Mouse (Mus musculus): ENCODE measurements around the gene Mindy4. TPM values are rescaled to one million over a fixed set of nuclear protein-coding genes. Genes with fewer than 3 reads are reported as not detected.

Gene Mindy4
- polyA plus RNA-seq, 1 experiment from 2014 or later: 14.4 TPM

GRCm38 (mm10) chr6:55278520-55278919 is 75.3 kb downstream of the Mindy4 start:
- 92% methylated on average over 4 of the region's 4 CpGs for WGBS
- no peak overlapping the region for H3K4me3 ChIP-seq (replicated peaks; ENCODE audit: low read length)
- H3K4me2 ChIP-seq (ENCODE audit: low read length): no peak overlapping the region
- H3K36me3 ChIP-seq (ENCODE audit: control insufficient read depth, insufficient read depth): peaks cover 3% of the 10 kb centered on the region; the same call in 1 of the 2 replicates
- no peak overlapping the region for H3K27ac ChIP-seq (ENCODE audit: low read length)
- no peaks in the 10 kb centered on the region for H3K27me3 ChIP-seq (replicated peaks; ENCODE audit: control insufficient read depth, insufficient read depth, low read length)
- no peaks in the 10 kb centered on the region for H3K9me3 ChIP-seq (ENCODE audit: control insufficient read depth, low read length)
- no peaks in the 10 kb centered on the region for H3K4me1 ChIP-seq (replicated peaks; ENCODE audit: control insufficient read depth, insufficient read depth, low read length)
- H3K9ac ChIP-seq (replicated peaks; ENCODE audit: low read depth, low read length): no peak overlapping the region
- ATAC-seq: no peak

- Histone ChIP-seq H3K4me1 (replicated peaks; ENCODE audit: control insufficient read depth, insufficient read depth, low read length) (no peaks in the 10 kb centered on the region), H3K36me3 (ENCODE audit: control insufficient read depth, insufficient read depth) (peaks cover 3% of the 10 kb centered on the region; the same call in 1 of the 2 replicates), H3K4me3 (replicated peaks; ENCODE audit: low read length) (no peak overlapping the region), H3K9me3 (ENCODE audit: control insufficient read depth, low read length) (no peaks in the 10 kb centered on the region), H3K27me3 (replicated peaks; ENCODE audit: control insufficient read depth, insufficient read depth, low read length) (no peaks in the 10 kb centered on the region), H3K9ac (replicated peaks; ENCODE audit: low read depth, low read length) (no peak overlapping the region), H3K4me2 (ENCODE audit: low read length) (no peak overlapping the region), H3K27ac (ENCODE audit: low read length) (no peak overlapping the region)
- ATAC-seq: no peak
- 97% methylated on average over 8 of the region's 8 CpGs for WGBS
Observed at GRCm38 (mm10) chr6:55280979-55281378, 77.8 kb downstream of the Mindy4 start.

- Histone ChIP-seq H3K4me1 (replicated peaks; ENCODE audit: control insufficient read depth, insufficient read depth, low read length) (no peaks in the 10 kb centered on the region), H3K27me3 (replicated peaks; ENCODE audit: control insufficient read depth, insufficient read depth, low read length) (no peaks in the 10 kb centered on the region), H3K4me2 (ENCODE audit: low read length) (no peak overlapping the region), H3K36me3 (ENCODE audit: control insufficient read depth, insufficient read depth) (peaks cover 3% of the 10 kb centered on the region; the same call in 1 of the 2 replicates), H3K4me3 (replicated peaks; ENCODE audit: low read length) (no peak overlapping the region), H3K9ac (replicated peaks; ENCODE audit: low read depth, low read length) (no peak overlapping the region), H3K27ac (ENCODE audit: low read length) (no peak overlapping the region), H3K9me3 (ENCODE audit: control insufficient read depth, low read length) (no peaks in the 10 kb centered on the region)
- 93% methylated on average over 7 of the region's 7 CpGs for WGBS
- ATAC-seq: no peak
Observed at GRCm38 (mm10) chr6:55281687-55282086, 78.5 kb downstream of the Mindy4 start.

- Histone ChIP-seq H3K4me3 (replicated peaks; ENCODE audit: low read length) (no peak overlapping the region), H3K4me1 (replicated peaks; ENCODE audit: control insufficient read depth, insufficient read depth, low read length) (no peaks in the 10 kb centered on the region), H3K9ac (replicated peaks; ENCODE audit: low read depth, low read length) (no peak overlapping the region), H3K9me3 (ENCODE audit: control insufficient read depth, low read length) (no peaks in the 10 kb centered on the region), H3K27me3 (replicated peaks; ENCODE audit: control insufficient read depth, insufficient read depth, low read length) (no peaks in the 10 kb centered on the region), H3K4me2 (ENCODE audit: low read length) (no peak overlapping the region), H3K27ac (ENCODE audit: low read length) (no peak overlapping the region), H3K36me3 (ENCODE audit: control insufficient read depth, insufficient read depth) (peaks cover 3% of the 10 kb centered on the region; the same call in 1 of the 2 replicates)
- ATAC-seq: no peak
- WGBS: 97% methylated on average over 8 of the region's 8 CpGs
Observed at GRCm38 (mm10) chr6:55282348-55282747, 79.2 kb downstream of the Mindy4 start.

GRCm38 (mm10) chr6:55285218-55285617 is 82.0 kb downstream of the Mindy4 start:
- Histone ChIP-seq H3K27me3 (replicated peaks; ENCODE audit: control insufficient read depth, insufficient read depth, low read length) (no peaks in the 10 kb centered on the region), H3K9ac (replicated peaks; ENCODE audit: low read depth, low read length) (no peak overlapping the region), H3K4me2 (ENCODE audit: low read length) (no peak overlapping the region), H3K4me1 (replicated peaks; ENCODE audit: control insufficient read depth, insufficient read depth, low read length) (no peaks in the 10 kb centered on the region), H3K9me3 (ENCODE audit: control insufficient read depth, low read length) (no peaks in the 10 kb centered on the region), H3K36me3 (ENCODE audit: control insufficient read depth, insufficient read depth) (peaks cover 3% of the 10 kb centered on the region; the same call in 1 of the 2 replicates), H3K4me3 (replicated peaks; ENCODE audit: low read length) (no peak overlapping the region), H3K27ac (ENCODE audit: low read length) (no peak overlapping the region)
- 35% methylated on average over 5 of the region's 5 CpGs for WGBS
- no peak for ATAC-seq

- Histone ChIP-seq H3K4me1 (replicated peaks; ENCODE audit: control insufficient read depth, insufficient read depth, low read length) (no peaks in the 10 kb centered on the region), H3K27me3 (replicated peaks; ENCODE audit: control insufficient read depth, insufficient read depth, low read length) (no peaks in the 10 kb centered on the region), H3K27ac (ENCODE audit: low read length) (no peak overlapping the region), H3K9me3 (ENCODE audit: control insufficient read depth, low read length) (no peaks in the 10 kb centered on the region), H3K4me2 (ENCODE audit: low read length) (no peak overlapping the region), H3K36me3 (ENCODE audit: control insufficient read depth, insufficient read depth) (no peaks in the 10 kb centered on the region), H3K4me3 (replicated peaks; ENCODE audit: low read length) (no peak overlapping the region), H3K9ac (replicated peaks; ENCODE audit: low read depth, low read length) (no peak overlapping the region)
- WGBS: 90% methylated on average over 5 of the region's 5 CpGs
- ATAC-seq: no peak
Observed at GRCm38 (mm10) chr6:55288007-55288602, 84.9 kb downstream of the Mindy4 start.

- H3K9me3 ChIP-seq (ENCODE audit: control insufficient read depth, low read length): no peaks in the 10 kb centered on the region
- ATAC-seq: no peak
- no peak overlapping the region for H3K9ac ChIP-seq (replicated peaks; ENCODE audit: low read depth, low read length)
- H3K36me3 ChIP-seq (ENCODE audit: control insufficient read depth, insufficient read depth): no peaks in the 10 kb centered on the region
- H3K27ac ChIP-seq (ENCODE audit: low read length): no peak overlapping the region
- H3K4me3 ChIP-seq (replicated peaks; ENCODE audit: low read length): no peak overlapping the region
- WGBS: 62% methylated on average over 19 of the region's 19 CpGs
- no peak overlapping the region for H3K4me2 ChIP-seq (ENCODE audit: low read length)
- H3K4me1 ChIP-seq (replicated peaks; ENCODE audit: control insufficient read depth, insufficient read depth, low read length): no peaks in the 10 kb centered on the region
- no peaks in the 10 kb centered on the region for H3K27me3 ChIP-seq (replicated peaks; ENCODE audit: control insufficient read depth, insufficient read depth, low read length)
Observed at GRCm38 (mm10) chr6:55294549-55295131, 91.5 kb downstream of the Mindy4 start.

- Histone ChIP-seq H3K9me3 (ENCODE audit: control insufficient read depth, low read length) (no peaks in the 10 kb centered on the region), H3K4me2 (ENCODE audit: low read length) (no peak overlapping the region), H3K4me3 (replicated peaks; ENCODE audit: low read length) (no peak overlapping the region), H3K9ac (replicated peaks; ENCODE audit: low read depth, low read length) (no peak overlapping the region), H3K4me1 (replicated peaks; ENCODE audit: control insufficient read depth, insufficient read depth, low read length) (no peaks in the 10 kb centered on the region), H3K27ac (ENCODE audit: low read length) (no peak overlapping the region), H3K36me3 (ENCODE audit: control insufficient read depth, insufficient read depth) (no peaks in the 10 kb centered on the region), H3K27me3 (replicated peaks; ENCODE audit: control insufficient read depth, insufficient read depth, low read length) (no peaks in the 10 kb centered on the region)
- WGBS: 90% methylated on average over 1 of the region's 1 CpGs
- no peak for ATAC-seq
Observed at GRCm38 (mm10) chr6:55295325-55295724, 92.1 kb downstream of the Mindy4 start.

- Histone ChIP-seq H3K9me3 (ENCODE audit: control insufficient read depth, low read length) (no peaks in the 10 kb centered on the region), H3K4me1 (replicated peaks; ENCODE audit: control insufficient read depth, insufficient read depth, low read length) (no peaks in the 10 kb centered on the region), H3K4me3 (replicated peaks; ENCODE audit: low read length) (no peak overlapping the region), H3K4me2 (ENCODE audit: low read length) (no peak overlapping the region), H3K36me3 (ENCODE audit: control insufficient read depth, insufficient read depth) (peaks cover 6% of the 10 kb centered on the region; the same call in 1 of the 2 replicates), H3K27ac (ENCODE audit: low read length) (no peak overlapping the region), H3K9ac (replicated peaks; ENCODE audit: low read depth, low read length) (no peak overlapping the region), H3K27me3 (replicated peaks; ENCODE audit: control insufficient read depth, insufficient read depth, low read length) (no peaks in the 10 kb centered on the region)
- no peak for ATAC-seq
- WGBS: 89% methylated on average over 8 of the region's 8 CpGs
Observed at GRCm38 (mm10) chr6:55299482-55299881, 96.3 kb downstream of the Mindy4 start.
